Mouse (Mus musculus) embryo, embryonic 11.5 days (tissue): Measurements from ENCODE around the gene Ctsh.
"Not testable (repeated sequence)": the region's sequence is repeated elsewhere in the genome, so short reads cannot be mapped to it uniquely, and the experiment has no call there.

Experiments used
- DNase-seq: peaks from one replicate; pipeline ENCODE4 v3.0.0-alpha.2; 2012; ENCODE audit warnings: low read depth, low spot score

The Ctsh gene

DNA sequence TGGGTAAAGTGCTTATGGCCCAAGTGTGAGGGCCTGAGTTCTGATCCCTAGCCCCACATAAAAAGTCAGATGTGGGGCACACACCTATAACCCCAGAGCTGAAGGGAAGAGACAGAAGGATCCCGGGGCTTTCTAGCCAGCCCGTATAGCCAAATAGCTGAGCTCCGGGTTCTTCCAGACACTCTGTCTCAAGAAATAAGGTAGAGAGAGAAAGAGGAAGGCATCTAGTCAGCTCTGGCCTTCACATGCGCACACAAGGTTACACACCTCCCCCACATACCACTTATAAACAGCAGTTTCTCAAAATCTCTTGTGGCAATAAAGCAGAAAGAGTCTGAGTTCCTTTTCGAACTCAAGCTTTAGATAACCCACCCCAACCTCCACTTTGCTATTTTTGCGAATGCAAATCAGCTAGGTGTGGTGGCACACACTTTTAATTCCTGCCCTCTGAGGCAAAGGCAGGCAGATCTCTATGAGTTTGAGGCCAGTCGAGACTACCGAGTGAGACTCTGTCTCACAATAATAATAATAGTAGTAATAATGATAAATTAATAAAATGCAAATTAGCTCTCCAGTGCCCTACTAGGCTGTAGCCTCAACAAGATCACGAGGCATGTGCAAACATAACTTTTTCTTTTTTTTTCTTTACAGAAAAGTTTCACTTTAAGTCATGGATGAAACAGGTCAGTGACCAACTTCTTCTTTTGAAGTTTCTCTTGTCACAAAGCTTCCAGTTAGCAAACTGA lies 6.0 kb downstream of the Ctsh start:
- no peak for DNase-seq

DNA sequence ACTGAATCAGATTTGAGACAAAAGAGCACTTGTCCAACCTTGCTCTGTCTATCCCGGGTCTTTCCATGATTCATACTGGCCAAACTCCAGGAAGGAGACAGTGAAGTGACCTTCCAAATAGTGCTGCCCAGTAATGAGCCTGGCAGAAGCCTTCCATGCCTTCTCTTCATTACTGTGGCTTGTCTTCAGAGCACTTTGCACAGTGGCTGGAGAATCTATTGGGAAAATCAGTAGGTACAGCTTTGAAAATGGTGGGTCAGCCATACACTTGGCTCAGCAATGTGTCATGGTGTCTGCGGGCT lies 6.6 kb downstream of the Ctsh start:
- DNase-seq = no peak

DNA sequence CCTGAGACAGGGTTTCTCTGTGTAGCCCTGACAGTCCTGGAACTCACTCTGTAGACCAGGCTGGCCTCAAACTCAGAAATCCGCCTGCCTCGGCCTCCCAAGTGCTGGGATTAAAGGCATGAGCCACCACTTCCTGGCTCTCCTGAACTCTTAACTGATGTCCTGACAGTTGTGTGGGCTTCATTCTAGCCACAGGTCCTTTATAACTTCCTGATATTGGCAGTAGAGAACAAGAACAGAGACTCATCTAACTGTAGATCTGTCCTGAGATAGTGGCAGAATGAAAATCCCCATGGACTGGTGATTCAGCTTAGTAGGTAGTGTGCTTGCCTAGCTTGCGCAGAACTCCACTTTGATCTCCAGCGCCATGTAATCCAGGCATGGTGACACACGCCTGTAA lies 7.0 kb downstream of the Ctsh start:
- not testable (repeated sequence) for DNase-seq

DNA sequence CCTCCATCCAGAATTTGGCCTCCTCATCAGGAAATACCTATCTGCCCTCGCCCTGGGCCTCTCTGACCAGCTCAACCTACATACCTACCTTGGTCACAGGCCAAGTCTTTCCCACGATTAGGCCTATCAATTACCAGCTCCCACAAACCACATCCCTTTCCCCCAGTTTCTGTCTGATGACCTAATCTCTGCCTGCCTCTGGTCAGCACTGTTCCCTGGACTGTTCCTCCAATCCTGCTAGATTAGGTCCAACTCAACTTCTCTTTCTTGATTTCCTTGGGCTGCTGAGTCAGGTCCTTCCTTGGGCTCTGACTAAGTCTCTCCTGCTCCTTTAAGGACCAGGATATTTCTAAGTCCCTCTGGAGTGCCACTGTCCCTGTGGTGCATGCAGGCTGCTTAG lies 13.4 kb downstream of the Ctsh start:
- DNase-seq = no peak

DNA sequence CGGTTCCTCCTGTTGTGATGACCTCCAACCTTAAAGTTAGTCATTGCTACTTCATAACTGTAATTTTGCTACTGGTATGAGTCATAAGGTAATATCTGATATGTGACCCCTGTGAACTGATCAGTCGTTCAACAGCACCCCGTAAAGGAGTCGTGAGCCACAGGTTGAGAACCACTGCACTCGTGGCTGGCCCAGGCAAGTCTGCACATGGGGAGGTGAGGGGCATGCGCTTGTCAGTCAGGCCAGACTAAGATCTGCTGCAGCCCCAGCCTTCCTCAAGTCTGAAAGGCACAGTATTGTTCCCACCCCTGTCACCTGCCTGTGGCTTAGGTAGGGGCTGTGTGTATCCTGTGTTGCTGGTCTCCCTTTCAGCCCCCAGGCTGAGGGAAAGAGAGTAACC lies 14.8 kb downstream of the Ctsh start:
- no peak for DNase-seq

DNA sequence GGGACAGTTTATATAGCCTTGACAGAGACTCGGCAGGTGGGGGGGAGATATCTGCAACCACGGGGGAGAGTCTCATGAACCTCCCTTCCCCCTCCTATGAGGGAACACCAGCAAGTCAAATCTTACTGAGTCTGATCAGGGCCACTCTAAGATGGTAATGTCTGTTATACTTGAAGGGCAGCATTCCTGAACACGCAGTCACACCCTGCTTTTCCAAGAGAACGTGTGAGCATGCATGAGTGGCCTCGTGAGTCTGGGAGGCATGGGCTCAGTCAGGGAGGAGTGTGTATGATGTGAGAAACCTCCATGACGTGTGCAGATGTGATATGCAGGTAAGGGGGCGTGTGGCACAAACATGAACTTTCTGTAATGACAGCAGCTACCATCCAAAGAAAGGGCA lies 15.5 kb downstream of the Ctsh start:
- no peak for DNase-seq

DNA sequence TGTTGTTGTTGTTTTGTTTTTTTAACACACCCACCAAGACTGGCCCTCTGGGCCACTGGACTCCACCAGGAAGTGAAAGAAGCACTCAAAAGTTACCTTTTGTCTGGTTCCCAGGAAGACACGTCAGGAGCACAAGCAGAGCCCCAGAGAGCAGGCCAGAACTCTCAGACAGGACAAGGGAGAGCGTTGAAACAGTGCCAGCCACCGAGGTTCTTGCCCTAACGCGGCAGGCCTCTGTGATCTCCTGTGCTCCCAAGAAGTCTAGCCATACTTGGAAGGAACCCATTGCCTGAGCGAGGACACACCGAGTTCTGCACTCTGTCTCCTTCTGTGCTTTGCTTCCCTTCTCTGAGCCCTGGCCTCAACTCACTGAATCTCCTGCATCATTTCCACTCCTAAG lies 16.2 kb downstream of the Ctsh start:
- DNase-seq = no peak

DNA sequence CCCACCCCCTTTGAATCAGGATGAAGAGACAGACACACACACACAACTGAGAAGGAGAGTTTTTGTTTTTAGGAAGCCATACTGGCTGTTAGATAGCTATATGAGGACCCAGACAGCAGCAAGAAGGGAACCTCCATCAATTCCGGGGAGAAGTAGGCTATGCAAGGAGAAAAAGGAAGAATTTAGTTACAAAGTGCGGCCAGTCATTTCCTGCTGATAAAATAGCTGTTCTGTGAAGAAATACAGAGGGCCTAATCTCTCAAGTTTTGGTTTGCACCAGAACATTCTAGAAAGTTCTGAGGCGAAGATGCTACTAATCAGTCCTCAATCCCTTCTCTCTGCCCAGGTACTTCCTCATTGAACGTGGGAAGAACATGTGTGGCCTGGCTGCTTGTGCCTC lies 21.4 kb downstream of the Ctsh start:
- DNase-seq = no peak

DNA sequence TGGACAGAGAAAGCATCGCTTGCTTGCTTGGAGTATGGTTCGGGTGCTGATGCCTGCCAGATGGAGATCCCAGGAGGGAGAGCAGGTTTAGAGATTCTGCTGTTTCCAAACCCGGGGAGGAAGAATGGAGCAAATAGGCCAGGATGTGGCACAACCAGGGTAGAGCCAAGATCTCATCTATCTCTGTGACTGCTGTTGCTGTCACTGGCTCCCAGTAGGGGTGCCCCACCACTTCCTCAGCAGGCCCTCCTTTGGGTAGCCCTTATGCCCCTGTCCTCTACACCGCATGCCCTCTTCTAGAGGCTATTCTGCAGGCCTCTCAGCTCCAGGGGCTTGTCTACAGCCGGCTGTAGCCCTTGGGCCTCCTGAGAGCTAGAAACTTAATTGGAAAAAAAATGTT lies 22.2 kb downstream of the Ctsh start:
- no peak for DNase-seq

DNA sequence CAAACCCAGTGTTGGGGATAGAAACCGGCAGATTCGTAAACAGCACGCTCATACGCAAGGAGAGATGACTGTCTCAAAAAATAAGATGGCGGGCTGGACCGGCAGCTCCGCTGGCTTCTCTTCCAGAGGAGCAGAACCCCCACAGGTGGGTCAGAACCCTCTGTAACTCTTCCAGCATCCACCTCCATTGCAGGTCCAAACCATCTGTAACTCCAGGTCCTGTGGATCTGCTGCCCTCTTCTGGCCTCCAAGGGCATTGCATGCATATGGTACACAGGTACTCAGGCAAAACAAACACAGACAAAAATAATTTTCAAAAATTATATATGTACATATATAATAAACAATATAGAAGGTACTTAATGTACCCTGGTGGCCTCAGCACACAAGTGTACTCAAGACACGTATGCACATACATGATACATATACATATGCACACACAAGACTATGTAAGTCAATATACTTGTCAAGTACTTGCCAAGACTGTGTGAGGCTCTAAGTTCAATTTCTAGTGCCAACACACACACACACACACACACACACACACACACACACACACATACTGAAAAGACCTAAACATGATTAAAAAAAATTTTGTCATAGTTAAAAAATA lies 23.0 kb downstream of the Ctsh start:
- DNase-seq = peak; percentile 34

DNA sequence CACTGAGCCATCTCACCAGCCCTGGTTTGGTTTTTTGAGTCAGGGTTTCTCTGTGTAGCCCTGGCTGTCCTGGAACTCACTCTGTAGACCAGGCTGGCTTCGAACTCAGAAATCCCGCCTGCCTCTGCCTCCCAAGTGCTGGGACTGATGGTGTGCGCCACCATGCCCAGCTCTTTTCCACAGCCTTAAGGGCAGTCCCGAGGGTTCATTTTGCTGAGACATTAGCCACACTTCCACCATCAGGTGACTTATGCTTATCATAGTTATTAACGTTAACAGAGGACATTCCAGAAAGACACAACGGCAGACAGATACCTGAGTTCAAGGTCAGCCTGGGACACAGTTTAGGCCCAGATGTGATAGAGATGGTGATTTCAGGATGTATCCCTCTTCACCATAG lies 28.0 kb downstream of the Ctsh start:
- not testable (repeated sequence) for DNase-seq

DNA sequence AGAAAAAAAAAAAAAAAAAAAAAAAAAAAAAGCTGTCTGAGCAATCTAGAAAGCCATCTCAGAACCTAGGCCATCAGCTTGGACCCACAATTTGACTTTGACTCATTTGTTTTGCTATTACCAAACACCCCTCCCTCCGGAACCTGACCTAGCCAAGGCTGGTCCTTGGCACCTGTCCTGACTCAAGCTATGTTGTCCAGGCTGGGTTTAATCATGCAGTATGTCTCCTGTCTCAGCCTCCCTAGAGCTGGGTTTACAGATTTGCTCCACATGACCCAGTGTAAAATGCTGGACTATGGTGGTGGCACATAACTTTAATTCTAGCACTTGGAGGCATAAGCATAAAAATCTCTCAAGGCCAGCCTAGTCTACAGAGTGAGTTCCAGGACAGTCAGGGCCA lies 29.0 kb downstream of the Ctsh start:
- DNase-seq = no peak

DNA sequence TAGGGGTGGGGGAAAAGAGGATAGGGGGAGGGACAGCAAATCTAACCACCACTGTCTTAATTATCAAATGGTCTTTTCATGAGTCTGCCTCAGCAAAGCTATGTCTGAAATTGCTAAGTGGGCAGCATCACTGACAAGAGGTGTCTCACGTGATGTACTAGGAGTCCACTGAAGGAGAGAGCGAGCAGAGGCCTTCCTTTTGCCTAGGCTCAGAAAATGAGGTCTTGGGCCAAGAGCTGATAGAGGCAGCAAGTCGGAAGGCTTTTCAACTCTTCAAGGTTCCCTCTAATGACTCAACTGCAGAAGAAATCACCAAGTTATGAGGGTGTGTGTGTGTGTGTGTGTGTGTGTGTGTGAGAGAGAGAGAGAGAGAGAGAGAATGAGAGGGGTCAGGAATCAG lies 30.2 kb downstream of the Ctsh start:
- DNase-seq = no peak

DNA sequence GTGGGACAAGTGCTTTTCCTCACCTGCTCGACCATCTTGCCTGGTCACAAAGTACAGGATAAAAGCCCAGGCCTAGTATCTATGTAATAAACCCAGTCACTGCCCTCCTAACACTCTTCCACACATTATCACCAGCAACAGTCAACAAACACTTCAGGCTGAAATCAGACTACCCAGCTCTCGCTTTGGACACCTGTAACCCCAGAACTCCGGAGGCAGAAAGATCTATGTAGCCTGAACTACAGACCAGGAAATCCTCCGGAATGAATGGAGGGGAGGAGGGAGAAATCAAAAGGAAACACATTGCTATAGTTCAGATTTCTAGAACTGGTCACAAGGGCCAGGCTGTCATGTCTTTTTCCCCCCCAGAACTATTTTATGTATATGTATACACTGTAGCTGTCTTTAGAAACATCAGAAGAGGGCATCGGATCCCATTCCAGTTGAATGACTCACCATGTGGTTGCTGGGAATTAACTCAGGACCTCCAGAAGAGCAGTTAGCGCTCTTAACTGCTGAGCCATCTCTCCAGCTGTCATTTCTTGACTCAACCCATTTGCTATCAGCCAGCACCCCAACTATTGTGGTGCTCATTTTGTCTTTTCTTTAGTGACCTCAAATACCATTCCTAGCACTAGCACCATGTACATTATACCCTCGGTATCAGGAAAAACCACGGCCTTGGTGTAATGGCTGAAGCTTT lies 31.0 kb downstream of the Ctsh start:
- DNase-seq = no peak

DNA sequence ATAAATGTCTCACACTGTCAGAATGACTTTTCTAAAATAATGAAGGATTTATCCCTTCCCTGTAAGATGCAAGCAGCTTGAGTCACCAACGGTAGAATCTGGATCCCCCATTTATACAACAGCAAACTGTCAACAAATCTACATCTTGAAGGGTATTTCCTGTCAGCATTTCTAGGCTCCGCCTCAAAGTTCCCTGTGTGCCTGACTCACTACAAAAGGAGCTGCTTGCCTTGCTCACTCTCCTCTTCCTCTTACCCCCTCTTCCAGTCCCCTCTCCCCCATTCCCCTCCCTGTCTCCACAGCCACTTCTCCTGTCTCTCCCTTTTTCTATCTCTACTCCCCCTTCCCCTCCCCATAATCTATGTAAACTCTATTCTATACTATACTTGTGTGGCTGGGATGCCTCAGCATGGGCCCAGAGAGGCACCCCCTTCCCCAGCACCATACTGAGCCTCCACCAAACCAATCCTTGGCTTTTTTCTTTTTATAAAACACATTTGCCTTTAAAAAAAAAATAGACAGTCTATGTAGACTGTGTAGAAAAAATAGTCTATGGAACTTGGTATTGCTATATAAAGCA lies 34.0 kb downstream of the Ctsh start:
- DNase-seq = no peak

DNA sequence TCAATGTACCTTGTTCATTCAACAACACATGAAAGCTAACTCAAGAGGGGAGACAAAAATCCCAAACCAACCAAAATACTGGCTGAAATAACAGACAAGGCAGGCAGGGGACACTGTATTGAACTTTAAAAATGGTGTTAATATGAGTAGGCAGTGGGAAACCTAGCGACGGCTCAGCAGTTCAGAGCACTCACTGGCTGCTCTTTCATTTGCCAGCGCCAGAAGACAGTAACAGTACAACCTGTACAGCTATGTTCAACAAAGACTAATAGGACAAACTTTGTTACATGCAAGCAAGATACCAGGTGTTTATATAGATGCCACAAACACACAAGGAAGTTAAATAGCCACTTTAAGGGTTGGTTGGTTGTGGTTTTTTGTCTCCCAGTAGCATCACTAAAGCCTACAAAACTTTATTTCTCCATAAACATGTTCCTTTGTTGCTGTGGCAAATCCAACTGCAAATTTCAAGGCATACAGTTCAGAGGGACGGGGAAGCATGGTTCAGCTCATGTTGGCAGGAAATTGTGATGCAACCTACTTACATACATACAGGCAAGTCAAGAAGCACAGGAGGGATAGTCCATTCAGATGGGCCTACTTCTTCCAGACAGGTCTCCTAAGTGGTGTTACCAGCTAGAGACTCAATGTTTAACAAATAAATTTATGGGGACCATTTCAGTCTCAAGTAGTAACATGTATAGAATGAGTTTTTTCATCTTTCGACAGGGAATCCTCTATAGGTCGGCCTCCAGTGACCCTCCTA lies 35.6 kb downstream of the Ctsh start:
- DNase-seq = no peak

DNA sequence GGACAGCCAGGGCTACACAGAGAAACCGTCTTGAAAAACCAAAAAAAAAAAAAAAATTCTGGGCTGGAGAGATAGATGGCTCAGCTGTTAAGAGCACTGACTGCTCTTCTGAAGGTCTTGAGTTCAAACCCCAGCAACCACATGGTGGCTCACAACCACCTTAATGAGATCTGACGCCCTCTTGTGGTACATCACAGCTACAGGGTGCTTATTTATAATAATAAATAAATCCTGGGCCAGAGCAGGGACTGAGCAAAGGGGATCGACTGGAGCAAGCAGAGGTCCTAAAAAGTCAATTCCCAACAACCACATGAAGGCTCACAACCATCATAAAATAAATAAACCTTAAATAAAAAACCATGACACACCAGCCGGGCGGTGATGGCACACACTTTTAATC lies 45.0 kb downstream of the Ctsh start:
- no peak for DNase-seq

DNA sequence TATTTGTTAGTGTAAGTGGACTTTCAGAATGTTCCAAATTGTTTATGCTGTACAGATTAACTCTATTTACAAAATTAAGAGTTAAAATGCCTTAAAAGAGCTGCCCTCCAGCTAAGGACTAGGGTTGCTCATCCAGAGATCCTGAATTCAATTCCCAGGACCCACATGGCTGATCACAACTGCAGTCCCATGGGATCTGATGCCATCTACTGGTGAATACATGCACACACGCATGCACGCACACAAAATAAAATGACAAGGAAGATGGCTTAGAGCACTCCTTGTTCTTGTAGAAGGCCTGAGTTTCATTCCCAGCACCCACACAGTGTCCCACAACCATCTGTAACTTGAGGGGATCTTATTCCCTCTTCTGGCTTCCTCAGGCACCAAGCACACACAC lies 46.8 kb downstream of the Ctsh start:
- no peak for DNase-seq

DNA sequence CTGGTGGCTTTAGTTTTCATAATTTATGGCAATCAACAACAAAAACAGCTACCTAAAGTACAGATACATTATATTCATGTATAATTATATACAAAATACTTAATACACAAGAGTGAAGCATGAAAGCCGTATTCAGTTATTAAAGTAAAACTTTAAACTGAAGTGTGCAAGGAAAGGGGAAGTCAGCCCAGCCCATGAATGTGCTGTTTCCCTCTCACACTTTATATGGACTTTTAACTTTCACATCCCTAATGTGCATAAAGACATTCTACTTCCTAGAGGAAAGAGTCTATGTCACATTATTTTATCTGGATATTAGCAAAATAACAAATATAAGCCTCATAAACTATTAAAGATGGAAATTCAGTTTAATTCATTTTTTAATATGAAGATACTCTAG lies 51.5 kb downstream of the Ctsh start:
- DNase-seq = no peak

DNA sequence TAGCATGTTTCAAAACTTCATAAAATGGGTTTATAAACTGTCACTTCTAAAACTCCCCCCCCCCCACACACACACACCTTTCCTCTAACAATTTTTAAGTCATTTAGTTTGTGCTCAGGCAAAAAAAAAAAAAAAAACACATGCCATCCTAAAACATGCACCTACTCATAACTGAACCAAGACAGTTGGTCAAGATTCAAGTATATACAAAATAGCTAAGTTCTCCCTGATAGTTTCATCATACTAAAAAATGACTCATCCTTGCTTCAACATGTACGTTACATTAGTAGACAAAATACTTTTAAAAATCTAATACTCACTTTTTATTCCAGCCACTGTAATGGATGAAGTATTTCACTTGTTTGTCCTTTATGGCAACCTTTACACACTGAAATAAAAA lies 53.0 kb downstream of the Ctsh start:
- no peak for DNase-seq

DNA sequence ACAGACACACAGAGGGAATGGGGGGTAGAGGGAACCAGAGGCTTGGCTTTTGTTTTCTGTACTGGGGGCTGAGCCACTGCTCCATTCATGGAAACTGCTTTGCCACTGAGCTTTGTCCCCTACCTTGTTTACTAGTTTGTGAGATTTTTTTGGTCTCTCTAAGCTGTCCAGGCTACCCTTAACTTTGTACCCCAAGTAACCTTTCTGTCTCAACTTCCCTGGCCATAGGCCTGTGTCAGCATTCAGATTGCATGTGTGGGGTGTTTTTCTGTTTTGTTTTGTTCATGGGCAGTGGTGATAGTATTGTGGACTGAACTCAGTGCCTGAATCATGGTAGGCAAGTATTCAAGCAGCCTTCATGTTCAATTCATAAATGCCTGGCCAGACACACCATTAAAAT lies 54.3 kb downstream of the Ctsh start:
- no peak for DNase-seq

DNA sequence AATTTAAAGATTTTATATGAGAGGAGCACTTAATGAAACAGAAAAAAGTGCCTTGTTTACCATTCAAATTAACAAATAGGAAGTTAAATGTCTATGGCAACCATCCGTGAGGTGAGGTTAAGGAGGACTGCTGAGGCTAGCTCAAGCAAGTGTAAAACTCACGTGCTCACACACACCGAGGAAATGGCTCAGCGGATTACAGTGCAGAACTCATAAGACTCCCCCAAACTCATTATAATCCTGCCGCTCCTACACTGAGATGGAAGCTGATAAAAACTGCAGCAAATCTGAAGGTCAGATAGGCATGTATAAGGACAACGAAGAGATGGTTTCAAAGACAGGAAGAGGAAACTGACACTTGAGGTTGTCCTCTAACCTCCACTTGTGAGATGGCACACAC lies 55.4 kb downstream of the Ctsh start:
- DNase-seq = no peak
